Mouse (Mus musculus): ENCODE results near the gene Emp1. TPM values are rescaled to one million over a fixed set of nuclear protein-coding genes. Genes with fewer than 3 reads are reported as not detected.

Gene Emp1
- polyA plus RNA-seq, 1 experiment from 2014 or later = 2.4 TPM

GRCm38 (mm10) chr6:135352537-135352936, 9.8 kb upstream of the Emp1 start:
- Histone ChIP-seq H3K4me3 (ENCODE audit: low read depth, low read length) (no peak overlapping the region), H3K27ac (ENCODE audit: low read depth, low read length) (no peak overlapping the region), H3K36me3 (ENCODE audit: control insufficient read depth, insufficient read depth, low read length) (no peaks in the 10 kb centered on the region), H3K9me3 (ENCODE audit: control insufficient read depth, low read length) (no peaks in the 10 kb centered on the region), H3K27me3 (ENCODE audit: control insufficient read depth, insufficient read depth, low read length) (no peaks in the 10 kb centered on the region), H3K4me1 (replicated peaks; ENCODE audit: control insufficient read depth, insufficient read depth, low read length) (no peaks in the 10 kb centered on the region; the same call in 1 of the 2 replicates), H3K9ac (ENCODE audit: low read length) (no peak overlapping the region), H3K4me2 (ENCODE audit: low read depth, low read length, severe bottlenecking) (no peak overlapping the region)
- DNase-seq (ENCODE audit: low spot score) (no peak), ATAC-seq (replicated peaks; ENCODE audit: low FRiP score) (no peak)
- WGBS = 41% methylated on average over 4 of the region's 4 CpGs

- ATAC-seq (replicated peaks; ENCODE audit: low FRiP score) = no peak
These were observed 7.4 kb upstream of the Emp1 start for GRCm38 (mm10) chr6:135354953-135355352.

GRCm38 (mm10) chr6:135360331-135360730, 2.0 kb upstream of the Emp1 start:
- no peak overlapping the region for H3K4me3 ChIP-seq (ENCODE audit: low read depth, low read length)
- ATAC-seq (replicated peaks; ENCODE audit: low FRiP score) = no peak

More at GRCm38 (mm10) chr6:135354953-135355352, 7.4 kb upstream of the Emp1 start:
- Histone ChIP-seq H3K9me3 (ENCODE audit: control insufficient read depth, low read length) (no peaks in the 10 kb centered on the region), H3K4me1 (replicated peaks; ENCODE audit: control insufficient read depth, insufficient read depth, low read length) (no peaks in the 10 kb centered on the region; the same call in 1 of the 2 replicates), H3K36me3 (ENCODE audit: control insufficient read depth, insufficient read depth, low read length) (no peaks in the 10 kb centered on the region), H3K4me3 (ENCODE audit: low read depth, low read length) (no peak overlapping the region), H3K27ac (ENCODE audit: low read depth, low read length) (no peak overlapping the region), H3K9ac (ENCODE audit: low read length) (no peak overlapping the region), H3K4me2 (ENCODE audit: low read depth, low read length, severe bottlenecking) (no peak overlapping the region), H3K27me3 (ENCODE audit: control insufficient read depth, insufficient read depth, low read length) (no peaks in the 10 kb centered on the region)
- no peak for DNase-seq (ENCODE audit: low spot score)
- 91% methylated on average over 4 of the region's 4 CpGs for WGBS

GRCm38 (mm10) chr6:135362098-135362458, 267 bp upstream of the Emp1 start:
- no peak overlapping the region for H3K27ac ChIP-seq (ENCODE audit: low read depth, low read length)
- ATAC-seq (replicated peaks; ENCODE audit: low FRiP score) = 0 out of 2 replicates have a peak, but pooled peaks have one; percentile 27
- no peak for DNase-seq (ENCODE audit: low spot score)
- no peaks in the 10 kb centered on the region for H3K27me3 ChIP-seq (ENCODE audit: control insufficient read depth, insufficient read depth, low read length)
- H3K36me3 ChIP-seq (ENCODE audit: control insufficient read depth, insufficient read depth, low read length) = no peaks in the 10 kb centered on the region
- no peak overlapping the region for H3K9ac ChIP-seq (ENCODE audit: low read length)
- H3K4me3 ChIP-seq (ENCODE audit: low read depth, low read length) = no peak overlapping the region
- 69% methylated on average over 3 of the region's 3 CpGs for WGBS
- H3K4me2 ChIP-seq (ENCODE audit: low read depth, low read length, severe bottlenecking) = no peak overlapping the region
- no peaks in the 10 kb centered on the region for H3K4me1 ChIP-seq (replicated peaks; ENCODE audit: control insufficient read depth, insufficient read depth, low read length)
- no peaks in the 10 kb centered on the region for H3K9me3 ChIP-seq (ENCODE audit: control insufficient read depth, low read length)

More at GRCm38 (mm10) chr6:135360331-135360730, 2.0 kb upstream of the Emp1 start:
- no peaks in the 10 kb centered on the region for H3K27me3 ChIP-seq (ENCODE audit: control insufficient read depth, insufficient read depth, low read length)
- 45% methylated on average over 4 of the region's 4 CpGs for WGBS
- DNase-seq (ENCODE audit: low spot score) = no peak
- no peaks in the 10 kb centered on the region for H3K36me3 ChIP-seq (ENCODE audit: control insufficient read depth, insufficient read depth, low read length)
- H3K4me1 ChIP-seq (replicated peaks; ENCODE audit: control insufficient read depth, insufficient read depth, low read length) = no peaks in the 10 kb centered on the region
- H3K9ac ChIP-seq (ENCODE audit: low read length) = no peak overlapping the region
- H3K27ac ChIP-seq (ENCODE audit: low read depth, low read length) = no peak overlapping the region
- no peak overlapping the region for H3K4me2 ChIP-seq (ENCODE audit: low read depth, low read length, severe bottlenecking)
- no peaks in the 10 kb centered on the region for H3K9me3 ChIP-seq (ENCODE audit: control insufficient read depth, low read length)

GRCm38 (mm10) chr6:135363344-135364040, 1.1 kb downstream of the Emp1 start:
- Histone ChIP-seq H3K4me3 (ENCODE audit: low read depth, low read length) (no peak overlapping the region), H3K27me3 (ENCODE audit: control insufficient read depth, insufficient read depth, low read length) (no peaks in the 10 kb centered on the region), H3K27ac (ENCODE audit: low read depth, low read length) (no peak overlapping the region), H3K9ac (ENCODE audit: low read length) (no peak overlapping the region), H3K9me3 (ENCODE audit: control insufficient read depth, low read length) (no peaks in the 10 kb centered on the region), H3K4me1 (replicated peaks; ENCODE audit: control insufficient read depth, insufficient read depth, low read length) (no peaks in the 10 kb centered on the region), H3K4me2 (ENCODE audit: low read depth, low read length, severe bottlenecking) (no peak overlapping the region), H3K36me3 (ENCODE audit: control insufficient read depth, insufficient read depth, low read length) (no peaks in the 10 kb centered on the region)
- ATAC-seq (replicated peaks; ENCODE audit: low FRiP score) (no peak), DNase-seq (ENCODE audit: low spot score) (no peak)
- WGBS = 72% methylated on average over 10 of the region's 10 CpGs

GRCm38 (mm10) chr6:135364041-135364745, 1.8 kb downstream of the Emp1 start:
- H3K27ac ChIP-seq (ENCODE audit: low read depth, low read length) = no peak overlapping the region
- no peaks in the 10 kb centered on the region for H3K36me3 ChIP-seq (ENCODE audit: control insufficient read depth, insufficient read depth, low read length)
- H3K9ac ChIP-seq (ENCODE audit: low read length) = no peak overlapping the region
- no peak for DNase-seq (ENCODE audit: low spot score)
- no peak for ATAC-seq (replicated peaks; ENCODE audit: low FRiP score)
- no peak overlapping the region for H3K4me2 ChIP-seq (ENCODE audit: low read depth, low read length, severe bottlenecking)
- no peaks in the 10 kb centered on the region for H3K9me3 ChIP-seq (ENCODE audit: control insufficient read depth, low read length)
- WGBS = 41% methylated on average over 9 of the region's 9 CpGs
- H3K4me1 ChIP-seq (replicated peaks; ENCODE audit: control insufficient read depth, insufficient read depth, low read length) = no peaks in the 10 kb centered on the region
- H3K4me3 ChIP-seq (ENCODE audit: low read depth, low read length) = no peak overlapping the region
- no peaks in the 10 kb centered on the region for H3K27me3 ChIP-seq (ENCODE audit: control insufficient read depth, insufficient read depth, low read length)

GRCm38 (mm10) chr6:135364891-135365301, 2.6 kb downstream of the Emp1 start:
- ATAC-seq (replicated peaks; ENCODE audit: low FRiP score) = no peak
- Histone ChIP-seq H3K27ac (ENCODE audit: low read depth, low read length) (no peak overlapping the region), H3K9ac (ENCODE audit: low read length) (no peak overlapping the region), H3K27me3 (ENCODE audit: control insufficient read depth, insufficient read depth, low read length) (no peaks in the 10 kb centered on the region), H3K4me1 (replicated peaks; ENCODE audit: control insufficient read depth, insufficient read depth, low read length) (no peaks in the 10 kb centered on the region), H3K36me3 (ENCODE audit: control insufficient read depth, insufficient read depth, low read length) (no peaks in the 10 kb centered on the region), H3K4me3 (ENCODE audit: low read depth, low read length) (no peak overlapping the region), H3K4me2 (ENCODE audit: low read depth, low read length, severe bottlenecking) (no peak overlapping the region), H3K9me3 (ENCODE audit: control insufficient read depth, low read length) (no peaks in the 10 kb centered on the region)
- DNase-seq (ENCODE audit: low spot score) = no peak
- 86% methylated on average over 6 of the region's 6 CpGs for WGBS

GRCm38 (mm10) chr6:135365614-135366013, 3.3 kb downstream of the Emp1 start:
- Histone ChIP-seq H3K4me1 (replicated peaks; ENCODE audit: control insufficient read depth, insufficient read depth, low read length) (no peaks in the 10 kb centered on the region), H3K4me3 (ENCODE audit: low read depth, low read length) (no peak overlapping the region), H3K36me3 (ENCODE audit: control insufficient read depth, insufficient read depth, low read length) (no peaks in the 10 kb centered on the region), H3K9ac (ENCODE audit: low read length) (no peak overlapping the region), H3K27me3 (ENCODE audit: control insufficient read depth, insufficient read depth, low read length) (no peaks in the 10 kb centered on the region), H3K9me3 (ENCODE audit: control insufficient read depth, low read length) (no peaks in the 10 kb centered on the region), H3K4me2 (ENCODE audit: low read depth, low read length, severe bottlenecking) (no peak overlapping the region), H3K27ac (ENCODE audit: low read depth, low read length) (no peak overlapping the region)
- ATAC-seq (replicated peaks; ENCODE audit: low FRiP score) (no peak), DNase-seq (ENCODE audit: low spot score) (no peak)
- WGBS = 90% methylated on average over 4 of the region's 4 CpGs
